Mouse (Mus musculus) brain, embryonic 18.5 days (tissue): ENCODE measurements at regions not wholly inside any gene's neighbourhood (a gene's known extent, or its start where the extent isn't known, plus 50 kb on each side); places are given as distances from the start of the nearest gene placed in this dataset.
"Not testable (repeated sequence)": the region's sequence is repeated elsewhere in the genome, so short reads cannot be mapped to it uniquely, and the experiment has no call there.

ENCODE experiments used
- DNase-seq: peaks from one replicate; pipeline ENCODE4 v3.0.0-alpha.2; 2012; ENCODE audit warnings: low read depth, low spot score

DNA sequence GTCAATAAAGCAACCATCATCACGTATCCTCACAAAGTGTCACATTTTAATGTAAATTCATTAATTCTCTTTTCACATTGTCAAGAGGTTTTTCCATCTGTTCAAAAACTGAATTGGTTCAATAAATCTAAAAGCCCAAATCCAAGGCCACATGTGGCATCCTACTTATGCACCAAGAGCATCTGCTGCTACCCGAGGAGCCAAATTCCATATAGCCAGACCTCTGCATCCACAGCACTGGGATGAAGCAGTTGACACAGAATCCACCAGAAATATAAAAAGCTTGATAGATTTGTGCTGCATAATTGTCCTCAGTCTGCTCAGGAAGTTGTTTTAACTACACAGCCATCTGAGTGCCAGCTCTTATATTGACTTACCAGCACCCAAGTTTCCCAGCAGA, 164.4 kb upstream of the Tram1l1 start:
- DNase-seq, result peak; percentile 14

DNA sequence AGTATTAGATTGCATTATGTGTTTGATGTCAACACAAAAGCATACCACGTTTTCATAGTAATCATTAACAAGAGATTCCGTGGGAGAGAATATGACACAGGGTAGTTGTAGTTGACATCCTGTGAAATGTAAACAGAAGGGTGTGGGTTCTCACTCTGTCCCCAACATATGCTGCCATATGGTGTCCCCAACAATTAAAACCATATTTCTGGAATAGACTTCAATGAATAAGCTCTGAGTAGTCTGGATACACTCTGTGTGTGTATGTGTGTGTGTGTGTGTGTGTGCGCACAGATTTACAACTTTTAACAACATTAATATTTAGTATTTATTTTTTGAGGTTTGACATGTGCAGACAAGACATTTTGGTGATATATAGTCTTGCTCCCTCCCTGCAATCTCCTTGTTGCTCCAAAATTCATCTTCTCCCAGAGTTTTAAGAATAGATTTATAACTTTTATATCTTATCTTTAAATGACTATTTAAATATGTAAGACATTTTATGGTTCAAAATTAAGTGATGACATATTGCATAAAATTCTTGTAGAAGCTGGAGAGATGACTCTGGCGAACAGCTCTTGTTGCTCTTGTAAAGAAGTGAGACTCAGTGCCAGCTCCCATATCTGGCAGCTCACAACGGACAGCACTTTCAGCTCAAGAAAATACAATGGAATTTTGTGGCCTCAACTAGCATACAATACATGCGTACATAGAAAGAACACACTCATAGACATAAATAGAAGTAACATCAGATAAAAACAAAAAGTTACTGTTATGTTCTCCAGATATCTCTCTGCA, 162.6 kb upstream of the Tram1l1 start:
- DNase-seq, result peak; percentile 14

DNA sequence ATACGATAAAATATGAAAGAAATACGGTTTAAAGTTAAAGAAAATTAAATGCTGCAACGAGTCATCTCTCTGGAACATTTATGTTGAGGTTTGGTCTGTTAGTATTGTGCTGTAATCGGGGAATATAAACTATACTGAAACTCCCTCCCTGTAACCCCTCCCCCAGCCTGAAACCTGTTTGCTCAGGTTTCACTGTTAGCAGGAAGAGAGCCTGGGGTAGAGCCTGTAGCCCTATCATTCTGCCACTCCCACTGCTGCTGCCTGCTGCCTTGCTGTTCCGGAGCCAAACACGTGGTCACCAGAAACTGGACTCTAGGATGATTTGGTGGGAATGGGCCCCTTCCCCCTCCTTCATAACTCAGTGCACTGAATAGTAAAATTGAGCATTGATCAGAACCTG, 127.3 kb upstream of the Tram1l1 start:
- DNase-seq, result not testable (repeated sequence)

DNA sequence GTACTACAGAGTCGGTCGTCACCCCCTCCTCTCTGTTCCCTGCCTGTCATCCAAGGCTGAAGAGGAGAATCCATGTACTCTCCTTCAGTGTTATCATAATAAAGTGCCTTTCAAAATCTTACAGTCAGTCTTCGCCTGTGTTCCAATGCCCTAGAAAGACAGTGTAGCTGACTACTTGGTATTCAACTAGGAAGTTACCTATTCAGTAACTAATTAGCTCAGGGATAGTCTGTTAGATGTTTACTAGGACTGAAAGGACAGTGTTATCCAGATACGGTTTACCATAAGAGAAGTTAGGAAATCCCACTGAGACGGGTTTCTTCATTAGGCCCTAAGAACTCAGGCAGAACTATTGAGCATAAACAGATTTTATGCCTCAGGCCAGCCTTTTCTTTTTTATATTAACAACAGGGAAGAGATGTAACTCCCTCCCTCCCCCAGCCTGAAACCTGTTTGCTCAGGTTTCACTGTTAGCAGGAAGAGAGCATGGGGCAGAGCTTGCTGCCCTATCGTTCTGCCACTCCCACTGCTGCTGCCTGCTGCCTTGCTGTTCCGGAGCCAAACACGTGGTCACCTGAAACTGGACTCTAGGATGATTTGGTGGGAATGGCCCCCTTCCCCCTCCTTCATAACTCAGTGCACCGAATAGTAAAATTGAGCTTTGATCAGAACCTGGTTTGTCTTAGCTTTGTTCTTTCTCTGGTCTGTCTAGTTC, 120.3 kb upstream of the Tram1l1 start:
- DNase-seq, result not testable (repeated sequence)

DNA sequence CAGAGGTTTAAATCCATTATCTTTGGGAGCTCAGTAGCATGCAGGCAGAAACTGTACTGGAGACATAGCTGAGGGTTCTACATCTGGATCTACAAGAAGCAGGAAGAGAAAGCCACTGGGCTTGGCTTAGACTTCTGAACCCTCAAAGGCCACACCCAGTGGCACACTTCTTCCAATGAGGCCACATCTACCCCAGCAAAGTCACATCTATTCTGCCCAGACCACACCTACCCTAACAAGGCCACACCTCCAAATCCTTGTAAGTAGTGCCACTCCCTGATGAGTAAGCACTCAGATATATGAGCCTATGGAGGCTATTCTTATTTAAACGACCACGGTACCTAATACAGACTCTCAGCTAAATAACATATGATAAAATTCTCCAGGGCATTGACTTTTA, 103.5 kb upstream of the Tram1l1 start:
- DNase-seq, result no peak

DNA sequence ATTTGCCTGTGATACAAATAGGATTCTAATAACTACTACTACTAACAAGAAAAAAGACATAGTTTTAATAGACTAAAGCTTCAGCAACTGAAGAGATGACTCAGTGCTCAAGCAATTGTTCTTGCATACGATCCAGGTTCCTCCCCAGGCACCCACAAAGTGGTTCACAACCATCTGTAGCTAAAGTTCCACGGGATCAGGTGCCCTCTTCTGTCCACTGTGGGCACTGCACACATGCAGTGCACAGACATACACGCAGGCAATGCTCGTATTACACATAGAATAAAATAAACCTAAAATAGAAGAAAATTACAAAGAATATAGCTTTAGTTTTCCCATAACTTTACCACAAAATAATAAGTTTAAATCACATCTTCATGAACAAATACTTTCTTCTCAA, 94.7 kb upstream of the Tram1l1 start:
- no peak for DNase-seq

DNA sequence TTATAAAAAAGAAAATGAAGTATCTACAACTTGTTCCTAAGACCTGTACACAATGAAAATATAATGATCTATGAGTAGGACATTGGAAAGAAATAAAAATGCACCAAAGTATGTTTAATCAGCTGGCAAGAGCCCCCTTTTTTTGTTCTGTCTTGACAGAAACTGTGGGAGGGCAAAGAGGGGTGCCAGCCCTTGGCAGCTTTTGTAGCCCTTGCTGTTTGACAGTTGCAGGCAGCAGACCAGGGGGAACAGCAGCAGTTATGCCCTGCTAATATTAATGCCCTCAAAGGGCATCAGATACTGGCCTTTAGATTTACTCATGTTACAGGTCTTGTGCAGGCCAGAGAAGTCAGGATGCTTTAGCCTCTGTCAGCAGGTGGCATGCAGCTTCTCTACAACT, 93.0 kb upstream of the Tram1l1 start:
- DNase-seq, result no peak

DNA sequence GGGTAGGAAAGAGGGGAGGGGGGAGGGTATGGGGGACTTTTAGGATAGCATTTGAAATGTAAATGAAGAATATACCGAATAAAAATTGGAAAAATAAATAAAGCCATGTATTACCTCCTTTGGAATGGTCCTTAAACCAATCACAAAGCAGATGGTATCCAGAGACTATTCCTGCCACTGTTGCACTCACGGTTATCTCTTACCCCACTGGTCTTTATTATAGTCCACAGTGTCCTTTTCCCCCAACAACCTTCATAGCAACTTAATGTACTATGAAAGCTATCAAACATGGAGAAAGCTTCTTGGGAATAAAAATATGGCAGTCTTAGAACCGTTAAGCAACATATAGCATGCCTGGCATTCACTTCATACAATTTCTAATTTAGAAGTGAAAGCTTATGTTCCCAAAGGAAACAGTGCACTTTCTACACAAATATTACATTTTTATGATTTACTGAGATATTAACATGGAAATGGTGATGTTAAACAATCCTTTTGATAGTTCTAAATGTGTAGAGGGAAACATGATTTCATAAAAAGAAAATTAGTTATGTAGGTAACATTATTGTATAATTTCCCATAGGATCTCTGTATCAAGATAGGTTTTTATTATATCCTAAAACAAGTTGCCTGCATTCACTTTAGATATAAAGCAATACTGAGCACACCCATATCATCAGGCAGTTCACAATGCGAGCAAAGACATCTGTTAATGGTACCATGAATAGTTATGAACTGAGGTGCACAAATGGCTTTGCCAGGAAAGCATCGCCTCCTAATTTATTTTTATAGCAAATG, 79.5 kb upstream of the Tram1l1 start:
- DNase-seq, result no peak

DNA sequence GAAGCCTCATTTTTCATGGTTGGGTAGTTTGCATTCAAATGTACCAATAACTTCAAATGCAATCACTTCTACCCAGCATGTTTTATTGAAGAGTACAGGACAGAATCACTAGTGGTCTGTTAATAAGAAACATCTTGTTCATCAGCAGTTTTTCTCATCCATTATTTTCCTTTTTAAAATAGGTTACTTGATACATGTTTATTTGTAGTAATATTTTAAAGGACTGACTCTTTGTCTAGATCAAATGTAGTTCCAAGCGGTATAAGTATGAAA, 79.0 kb upstream of the Tram1l1 start:
- DNase-seq, result no peak

DNA sequence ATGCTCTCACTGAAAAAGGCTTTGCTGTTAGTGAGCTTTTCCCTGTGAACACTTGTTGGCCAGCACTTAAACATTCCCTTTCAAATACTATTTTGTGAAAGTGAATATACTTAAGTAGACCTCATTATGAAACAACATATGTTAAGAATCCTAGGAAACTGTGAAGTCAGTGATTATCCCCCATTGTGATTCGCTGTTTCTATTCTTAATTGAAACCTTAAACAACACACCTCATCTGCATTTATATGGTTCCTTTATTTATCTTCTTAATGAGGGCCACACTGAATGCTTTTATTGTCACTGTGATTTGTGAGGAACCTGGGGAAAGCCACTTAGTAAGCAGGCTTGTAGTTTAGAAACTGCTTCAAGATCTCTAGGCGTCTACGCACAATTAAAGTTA, 58.5 kb upstream of the Tram1l1 start:
- DNase-seq, result no peak

DNA sequence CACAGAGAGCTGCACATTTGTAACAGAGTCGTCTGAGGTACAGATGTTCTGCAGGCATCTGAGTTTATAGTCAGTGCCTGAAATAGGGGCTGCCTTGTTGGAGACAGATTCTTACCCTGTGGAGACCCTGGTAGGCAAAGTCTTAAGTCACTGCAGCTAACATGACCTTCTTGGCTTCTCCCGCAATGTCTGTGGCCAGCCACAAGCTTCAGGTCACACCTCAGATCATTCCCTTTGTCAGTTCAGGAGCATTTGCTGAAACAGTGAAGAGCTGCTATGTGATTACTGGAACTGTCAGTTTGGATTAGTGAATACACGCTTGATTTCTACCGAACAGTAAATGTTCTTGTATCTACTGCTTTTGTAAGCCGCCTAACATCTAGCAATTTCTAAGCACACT, 53.8 kb upstream of the Tram1l1 start:
- no peak for DNase-seq

DNA sequence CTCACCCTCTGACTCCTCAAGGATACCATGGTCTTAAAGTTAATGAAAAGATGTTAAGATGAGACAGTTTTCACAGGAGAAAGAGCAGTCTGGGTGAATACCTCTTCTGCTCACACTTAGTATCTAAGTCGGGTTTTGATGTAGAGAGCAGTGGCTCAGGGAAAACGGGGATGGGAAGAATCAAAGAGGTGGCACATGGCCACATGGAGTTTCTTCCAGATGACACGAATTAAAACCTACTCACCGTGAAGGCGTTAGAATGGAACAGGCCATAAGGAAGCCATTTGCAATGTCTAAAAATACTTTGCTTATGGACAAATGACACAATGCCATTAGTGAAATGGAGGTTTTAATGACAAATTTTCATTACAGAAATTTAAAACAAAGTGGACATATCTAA, 50.1 kb upstream of the Tram1l1 start:
- no peak for DNase-seq
